Mouse (Mus musculus) CH12.LX (cell line): ENCODE measurements at regions not wholly inside any gene's neighbourhood (a gene's known extent, or its start where the extent isn't known, plus 50 kb on each side); places are given as distances from the start of the nearest gene placed in this dataset.

Source experiments
- DNase-seq: peaks from one replicate; pipeline ENCODE4 v3.0.0-alpha.2; 2013; ENCODE audit errors: extremely low read depth
- H3K27ac ChIP-seq: 2 replicates; pipeline ENCODE4 v1.5.1; 2012; ENCODE audit warnings: low read depth, mild to moderate bottlenecking, control low read depth, moderate library complexity; ENCODE audit not compliant: insufficient read depth
- H3K27me3 ChIP-seq: replicated peaks from 2 replicates; pipeline ENCODE3; 2012; ENCODE audit warnings: inconsistent platforms
- H3K36me3 ChIP-seq, 2 experiments: replicated peaks in 1 of 2; 2 replicates each; pipeline versions ENCODE3 to v1.6.1; 2012; ENCODE audit warnings: inconsistent platforms in 1 of 2, low read length in 1 of 2, mild to moderate bottlenecking in 1 of 2, mixed read lengths in 1 of 2, moderate library complexity in 1 of 2; ENCODE audit not compliant: control insufficient read depth in 1 of 2, insufficient read depth in 1 of 2
- H3K4me1 ChIP-seq, 2 experiments: 2 replicates each; pipeline ENCODE4 v1.6.1; 2012; ENCODE audit warnings: inconsistent platforms in 1 of 2, moderate library complexity in 1 of 2; ENCODE audit not compliant: insufficient read depth in 2 of 2, control insufficient read depth in 1 of 2
- H3K4me2 ChIP-seq: 2 replicates; pipeline ENCODE4 v1.6.1; 2012; ENCODE audit warnings: low read depth, mild to moderate bottlenecking, control low read depth; ENCODE audit not compliant: poor library complexity, insufficient read depth, severe bottlenecking
- H3K4me3 ChIP-seq, 3 experiments: fragments of 150-350 bp in 1 of 3; sonication (generic) in 1 of 3; replicated peaks in 1 of 3; 2 replicates each; pipeline versions ENCODE3 to v1.5.1; 2011 to 2012; ENCODE audit warnings: low read depth in 2 of 3, low read length in 2 of 3, mild to moderate bottlenecking in 2 of 3, moderate library complexity in 2 of 3, control low read depth in 1 of 3, improper control_type of control experiment in 1 of 3, inconsistent platforms in 1 of 3, mixed read lengths in 1 of 3; ENCODE audit not compliant: poor library complexity in 1 of 3
- H3K79me2 ChIP-seq: replicated peaks from 2 replicates; pipeline ENCODE4 v1.6.1; 2012; ENCODE audit warnings: mild to moderate bottlenecking, moderate library complexity; ENCODE audit not compliant: control insufficient read depth, poor library complexity, insufficient read depth, severe bottlenecking; ENCODE audit errors: extremely low read depth
- H3K9ac ChIP-seq: 2 replicates; pipeline ENCODE4 v1.6.1; 2012; ENCODE audit warnings: low read depth, mild to moderate bottlenecking, control low read depth, moderate library complexity; ENCODE audit not compliant: insufficient read depth
- H3K9me3 ChIP-seq: replicated peaks from 2 replicates; pipeline ENCODE3; 2012; ENCODE audit warnings: low read length, inconsistent platforms, mixed read lengths
- BHLHE40 ChIP-seq: IDR thresholded peaks from 2 replicates; pipeline ENCODE4 v1.6.1; 2011; ENCODE audit warnings: mild to moderate bottlenecking, low read depth, low read length, improper control_type of control experiment
- ELF1 ChIP-seq: IDR thresholded peaks from 2 replicates; pipeline ENCODE4 v1.6.1; 2014; ENCODE audit warnings: low read depth, mild to moderate bottlenecking, inconsistent platforms, low read length, improper control_type of control experiment
- EP300 ChIP-seq: IDR thresholded peaks from 2 replicates; pipeline ENCODE4 v1.6.1; 2011; ENCODE audit warnings: low read length, improper control_type of control experiment
- ETS1 ChIP-seq: conservative IDR thresholded peaks from 2 replicates; pipeline ENCODE4 v1.6.1; 2012; ENCODE audit warnings: low read depth, mild to moderate bottlenecking, inconsistent platforms, low read length, improper control_type of control experiment, moderate library complexity
- HCFC1 ChIP-seq: IDR thresholded peaks from 2 replicates; pipeline ENCODE4 v1.6.1; 2012; ENCODE audit warnings: low read depth, mild to moderate bottlenecking, inconsistent platforms, low read length, improper control_type of control experiment
- IRF4 ChIP-seq: IDR thresholded peaks from 2 replicates; pipeline ENCODE4 v1.6.1; 2014; ENCODE audit warnings: low read depth, mild to moderate bottlenecking, inconsistent platforms, low read length, improper control_type of control experiment
- JUN ChIP-seq: IDR thresholded peaks from 2 replicates; pipeline ENCODE4 v1.6.1; 2011; ENCODE audit warnings: low read depth, mild to moderate bottlenecking, low read length, improper control_type of control experiment, moderate library complexity; ENCODE audit not compliant: insufficient read depth
- KAT2A ChIP-seq: IDR thresholded peaks from 2 replicates; pipeline ENCODE4 v1.6.1; 2012; ENCODE audit warnings: low read length, improper control_type of control experiment, inconsistent platforms; ENCODE audit not compliant: insufficient replicate concordance
- MAFK ChIP-seq: IDR thresholded peaks from 2 replicates; pipeline ENCODE4 v1.6.1; 2011; ENCODE audit warnings: low read length, improper control_type of control experiment; ENCODE audit not compliant: insufficient replicate concordance
- MYC ChIP-seq: IDR thresholded peaks from 2 replicates; pipeline ENCODE4 v1.6.1; 2011; ENCODE audit warnings: low read depth, mild to moderate bottlenecking, improper control_type of control experiment, low read length
- NRF1 ChIP-seq: IDR thresholded peaks from 2 replicates; pipeline ENCODE4 v1.6.1; 2014; ENCODE audit warnings: low read depth, mild to moderate bottlenecking, inconsistent platforms, low read length, improper control_type of control experiment, moderate library complexity
- PAX5 ChIP-seq: IDR thresholded peaks from 2 replicates; pipeline ENCODE4 v1.6.1; 2012; ENCODE audit warnings: low read length, inconsistent platforms, mixed read lengths
- RAD21 ChIP-seq: IDR thresholded peaks from 2 replicates; pipeline ENCODE4 v1.6.1; 2011; ENCODE audit warnings: low read depth, mild to moderate bottlenecking, low read length, improper control_type of control experiment, moderate library complexity
- USF2 ChIP-seq: conservative IDR thresholded peaks from 2 replicates; pipeline ENCODE4 v1.6.1; 2011; ENCODE audit warnings: low read depth, low read length, improper control_type of control experiment
- ZC3H11A ChIP-seq: IDR thresholded peaks from 2 replicates; pipeline ENCODE4 v1.6.1; 2012; ENCODE audit warnings: low read depth, mild to moderate bottlenecking, inconsistent platforms, low read length, improper control_type of control experiment
- ZMIZ1 ChIP-seq: IDR thresholded peaks from 2 replicates; pipeline ENCODE4 v1.6.1; 2012; ENCODE audit warnings: low read depth, mild to moderate bottlenecking, inconsistent platforms, low read length, improper control_type of control experiment
- ZNF384 ChIP-seq: IDR thresholded peaks from 2 replicates; pipeline ENCODE4 v1.6.1; 2012; ENCODE audit warnings: low read depth, low read length, improper control_type of control experiment, inconsistent platforms
- dilution Hi-C: fragments of 300-500 bp; cut with MboI; formaldehyde crosslinking; loops from 2 replicates; pipeline ENCODE4 v1.14.3; 2020; ENCODE audit warnings: low sequenced_read_pairs; ENCODE audit not compliant: extremely low pct_unique_long_range_greater_than_20kb, extremely low pct_ligation_motif_present
- in situ Hi-C: fragments of 300-500 bp; cut with MboI; formaldehyde crosslinking; loops from 3 replicates; pipeline ENCODE4 v1.14.3; 2019; ENCODE audit warnings: low sequenced_read_pairs, low pct_ligation_motif_present, low pct_unique_long_range_greater_than_20kb, mixed read lengths

DNA sequence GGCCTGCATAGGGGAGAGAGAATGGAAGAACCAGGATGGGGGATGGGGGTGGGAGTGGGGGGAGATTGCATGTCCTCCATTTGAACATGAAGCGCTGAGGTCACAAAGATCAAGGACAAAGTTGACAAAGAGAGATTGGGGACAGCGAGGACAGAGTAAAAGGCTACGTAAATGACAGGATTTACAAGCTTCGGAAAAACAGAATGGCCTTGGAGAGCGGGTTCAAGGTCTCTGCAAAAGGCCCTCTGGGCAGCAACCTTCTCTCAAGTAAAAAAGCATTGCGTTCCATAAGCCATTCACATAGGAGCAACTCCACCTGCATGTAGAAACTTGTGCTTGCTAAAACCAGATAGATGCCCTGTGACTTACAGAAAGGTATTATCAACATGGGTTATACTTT is 86.0 kb upstream of the Frmd6 start:
- Histone ChIP-seq H3K27me3 (no peaks in the 10 kb centered on the region), H3K27ac (no peak overlapping the region), H3K4me2 (no peak overlapping the region), H3K4me1 (peaks cover 0 to 14% of the 10 kb centered on the region in 2 experiments; a peak in 2 of 4 replicates), H3K79me2 (no peaks in the 10 kb centered on the region), H3K9ac (no peak overlapping the region), H3K4me3 (no peak overlapping the region), H3K36me3 (no peaks in the 10 kb centered on the region), H3K9me3 (no peaks in the 10 kb centered on the region)
- in situ Hi-C loops, result no loop called here
- TF ChIP-seq BHLHE40 (no peak), JUN (no peak), NRF1 (no peak), ZNF384 (no peak), MAFK (no peak), HCFC1 (no peak), PAX5 (no peak), MYC (no peak), ELF1 (no peak), ETS1 (no peak), ZMIZ1 (no peak), USF2 (no peak)
- no peak for DNase-seq
- dilution Hi-C loops, result no loop called here

DNA sequence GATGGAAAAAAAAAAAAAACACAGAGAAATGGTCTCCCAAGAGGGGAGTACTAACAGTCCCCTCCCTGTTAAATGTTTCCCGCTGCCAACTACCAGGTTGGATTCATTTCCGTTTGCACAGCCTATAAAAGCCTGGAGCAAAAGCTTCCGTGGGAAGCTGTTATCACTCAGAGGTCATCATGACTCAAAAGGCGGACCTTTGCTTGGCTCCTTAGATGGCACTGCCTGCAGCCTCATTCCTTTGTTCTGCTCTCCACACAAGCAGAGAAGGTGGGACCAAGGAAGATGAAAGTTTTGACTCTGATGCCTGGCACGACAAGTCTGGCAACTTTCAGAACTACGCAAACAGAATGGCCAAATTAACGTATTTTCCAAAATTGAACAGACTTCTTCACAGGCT is 85.5 kb upstream of the Frmd6 start:
- H3K4me1 ChIP-seq, result peaks cover 0 to 14% of the 10 kb centered on the region in 2 experiments; a peak in 2 of 4 replicates
- no peak overlapping the region for H3K27ac ChIP-seq
- no peaks in the 10 kb centered on the region for H3K79me2 ChIP-seq
- H3K9ac ChIP-seq, result no peak overlapping the region
- H3K4me2 ChIP-seq, result no peak overlapping the region
- H3K9me3 ChIP-seq, result no peaks in the 10 kb centered on the region
- dilution Hi-C loops (no loop called here), in situ Hi-C loops (no loop called here)
- H3K4me3 ChIP-seq, result no peak overlapping the region
- no peaks in the 10 kb centered on the region for H3K27me3 ChIP-seq
- no peak for DNase-seq
- no peaks in the 10 kb centered on the region for H3K36me3 ChIP-seq
- TF ChIP-seq RAD21 (no peak), EP300 (no peak), HCFC1 (no peak), USF2 (no peak), ZMIZ1 (no peak), IRF4 (no peak), ZC3H11A (no peak), KAT2A (no peak), ZNF384 (no peak), ELF1 (no peak)
